Mouse (Mus musculus) limb, embryonic 12.5 days (tissue): ENCODE measurements around the gene Zbed4. TPM values are rescaled to one million over a fixed set of nuclear protein-coding genes. Genes with fewer than 3 reads are reported as not detected.
"Not testable (repeated sequence)": the region's sequence is repeated elsewhere in the genome, so short reads cannot be mapped to it uniquely, and the experiment has no call there.

Experiments used
- ATAC-seq: fragments of 200-750 bp; cut with Nextera tagmentation; 2 replicates; pipeline ENCODE4 v1.8.0; 2017; ENCODE audit warnings: low read depth, moderate TSS enrichment; ENCODE audit not compliant: insufficient number of reproducible peaks, insufficient read depth, low FRiP score, low TSS enrichment
- H3K27ac ChIP-seq: fragments of 300-500 bp; sonication (generic); 2 replicates; pipeline ENCODE4 v1.5.1; 2016; ENCODE audit warnings: mild to moderate bottlenecking, moderate library complexity
- H3K27me3 ChIP-seq: fragments of 300-500 bp; sonication (generic); 2 replicates; pipeline ENCODE4 v1.6.1; 2016; ENCODE audit warnings: mild to moderate bottlenecking, moderate library complexity
- H3K36me3 ChIP-seq: fragments of 300-500 bp; sonication (generic); 2 replicates; pipeline ENCODE4 v1.6.1; 2016; ENCODE audit warnings: mild to moderate bottlenecking, moderate library complexity
- H3K4me1 ChIP-seq: fragments of 300-500 bp; sonication (generic); replicated peaks from 2 replicates; pipeline ENCODE4 v1.6.1; 2016
- H3K4me2 ChIP-seq: fragments of 300-500 bp; sonication (generic); 2 replicates; pipeline ENCODE4 v1.6.1; 2016; ENCODE audit warnings: mild to moderate bottlenecking, moderate library complexity
- H3K4me3 ChIP-seq: fragments of 300-500 bp; sonication (generic); replicated peaks from 2 replicates; pipeline ENCODE4 v1.5.1; 2016; ENCODE audit warnings: mild to moderate bottlenecking
- H3K9ac ChIP-seq: fragments of 300-500 bp; sonication (generic); replicated peaks from 2 replicates; pipeline ENCODE4 v1.6.1; 2016; ENCODE audit warnings: mild to moderate bottlenecking, moderate library complexity
- H3K9me3 ChIP-seq: fragments of 300-500 bp; sonication (generic); 2 replicates; pipeline ENCODE4 v1.6.1; 2016; ENCODE audit warnings: mild to moderate bottlenecking, moderate library complexity
- WGBS: fragments of 180-500 bp; shearing (Covaris S2); methylation state at CpG from one replicate; pipeline ENCODE4 v1.1.7; 2016; 5-methylcytosine and 5-hydroxymethylcytosine counted together
- polyA plus RNA-seq: library from polyadenylated mRNA; unstranded; fragments of >200 nt; fragmentation: Nextera tagmentation; extraction: Ambion mirVana; gene quantifications from 2 replicates; pipeline ENCODE4 v1.2.1, GENCODE M21; 2016

Zbed4 gene
- 25.0 and 26.3 TPM in 2 replicates for polyA plus RNA-seq

GRCm38 (mm10) chr15:88751564-88752402 lies at the start of gene Zbed4:
Gene Zbed4 (plus strand): TSS chr15:88751660.
- H3K9ac ChIP-seq, result peak within 1 kb of the TSS; percentile 84
- H3K27ac ChIP-seq, result peak within 1 kb of the TSS; percentile 89
- peak; percentile 71 for ATAC-seq
- peaks cover 12% of the 10 kb centered on the region for H3K4me1 ChIP-seq
- no peaks in the 10 kb centered on the region for H3K9me3 ChIP-seq
- H3K4me3 ChIP-seq, result peak within 1 kb of the TSS; percentile 92
- H3K4me2 ChIP-seq, result peak within 1 kb of the TSS; percentile 81
- under 1% methylated on average over 91 of the region's 119 CpGs for WGBS
- H3K36me3 ChIP-seq, result peaks cover 14% of the 10 kb centered on the region; the same call in 1 of the 2 replicates
- H3K27me3 ChIP-seq, result no peaks in the 10 kb centered on the region

DNA sequence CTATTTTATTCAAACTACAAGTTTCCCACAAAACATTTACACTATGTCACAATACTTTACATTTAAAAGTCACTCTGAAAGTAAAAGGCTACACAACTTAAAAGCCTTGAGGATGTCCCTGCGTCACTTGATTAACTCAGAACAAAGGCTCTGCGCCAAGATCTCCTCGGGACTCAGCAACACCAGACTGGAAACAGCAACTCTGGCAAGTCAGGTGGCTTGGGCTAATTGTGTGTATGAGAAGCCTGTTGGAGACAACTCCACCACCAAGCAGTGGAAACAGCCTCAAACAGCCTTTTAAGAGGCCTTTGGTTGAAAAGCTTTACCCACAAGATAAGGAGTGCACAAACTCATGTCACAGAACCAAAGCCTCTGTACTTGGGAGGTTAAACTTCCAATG lies 49.0 kb upstream of the Zbed4 start:
- ATAC-seq, result no peak

DNA sequence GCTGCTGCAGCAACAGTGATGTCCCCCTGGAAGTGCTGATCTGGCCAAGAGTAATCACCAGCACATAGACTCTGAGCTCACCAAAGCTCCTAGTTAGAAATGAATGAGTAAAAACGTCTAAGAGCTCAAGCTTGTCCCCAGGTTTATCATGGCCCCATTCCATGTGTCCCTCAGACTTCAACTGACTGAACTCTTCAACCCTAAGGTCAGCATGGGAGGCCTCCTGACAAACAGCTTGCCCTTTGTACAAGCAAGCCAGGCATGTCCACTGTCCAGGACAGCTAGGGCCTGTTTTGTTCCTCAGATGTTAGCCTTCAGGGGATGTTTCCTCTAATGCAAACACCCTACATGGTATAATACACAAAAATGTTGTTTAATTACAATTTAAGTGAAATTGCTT lies 47.2 kb upstream of the Zbed4 start:
- Histone ChIP-seq H3K27ac (no peak overlapping the region), H3K36me3 (peaks cover 99% of the 10 kb centered on the region), H3K4me2 (no peak overlapping the region), H3K9me3 (no peaks in the 10 kb centered on the region), H3K27me3 (no peaks in the 10 kb centered on the region), H3K4me3 (no peak overlapping the region), H3K9ac (no peak overlapping the region), H3K4me1 (no peaks in the 10 kb centered on the region)
- ATAC-seq, result no peak
- WGBS, result 67% methylated on average over 1 of the region's 1 CpGs

More for the DNA sequence above, 49.0 kb upstream of the Zbed4 start:
- Histone ChIP-seq H3K9me3 (no peaks in the 10 kb centered on the region), H3K4me3 (no peak overlapping the region), H3K4me1 (no peaks in the 10 kb centered on the region), H3K9ac (no peak overlapping the region), H3K36me3 (peaks cover 99% of the 10 kb centered on the region), H3K27me3 (no peaks in the 10 kb centered on the region), H3K4me2 (no peak overlapping the region), H3K27ac (no peak overlapping the region)
- WGBS, result 90% methylated on average over 3 of the region's 3 CpGs

DNA sequence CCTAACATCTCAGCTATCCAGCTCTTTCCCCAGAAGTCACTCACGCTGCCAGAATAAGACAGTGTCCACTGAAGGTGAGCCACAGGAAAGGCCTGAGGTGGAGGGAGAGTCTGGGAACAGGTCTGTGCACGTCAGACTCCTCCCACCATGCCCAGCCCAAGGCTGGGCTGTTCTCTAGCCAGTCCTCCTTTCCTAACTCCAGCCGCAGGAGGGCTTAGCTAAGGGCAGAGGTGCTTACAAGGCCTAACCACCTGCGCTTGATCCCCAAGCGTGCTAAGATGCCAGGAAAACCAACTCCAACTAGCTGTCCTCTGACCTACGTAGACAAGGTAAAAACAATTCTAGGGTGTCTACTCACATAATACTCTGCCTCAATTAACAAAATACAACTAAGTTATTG lies 45.1 kb upstream of the Zbed4 start:
- no peak for ATAC-seq
- H3K9ac ChIP-seq, result no peak overlapping the region
- H3K4me1 ChIP-seq, result no peaks in the 10 kb centered on the region
- no peaks in the 10 kb centered on the region for H3K27me3 ChIP-seq
- no peak overlapping the region for H3K27ac ChIP-seq
- peaks cover 99% of the 10 kb centered on the region for H3K36me3 ChIP-seq
- H3K4me2 ChIP-seq, result no peak overlapping the region
- WGBS, result 84% methylated on average over 6 of the region's 6 CpGs
- H3K4me3 ChIP-seq, result no peak overlapping the region
- no peaks in the 10 kb centered on the region for H3K9me3 ChIP-seq

- not testable (repeated sequence) for H3K27me3 ChIP-seq, H3K9ac ChIP-seq, H3K9me3 ChIP-seq, H3K4me2 ChIP-seq, H3K27ac ChIP-seq, H3K4me1 ChIP-seq, H3K4me3 ChIP-seq, ATAC-seq
- WGBS, result 79% methylated on average over 13 of the region's 13 CpGs
- peaks cover 99% of the 10 kb centered on the region for H3K36me3 ChIP-seq
Measured at GRCm38 (mm10) chr15:88706987-88707386, 44.5 kb upstream of the Zbed4 start.

DNA sequence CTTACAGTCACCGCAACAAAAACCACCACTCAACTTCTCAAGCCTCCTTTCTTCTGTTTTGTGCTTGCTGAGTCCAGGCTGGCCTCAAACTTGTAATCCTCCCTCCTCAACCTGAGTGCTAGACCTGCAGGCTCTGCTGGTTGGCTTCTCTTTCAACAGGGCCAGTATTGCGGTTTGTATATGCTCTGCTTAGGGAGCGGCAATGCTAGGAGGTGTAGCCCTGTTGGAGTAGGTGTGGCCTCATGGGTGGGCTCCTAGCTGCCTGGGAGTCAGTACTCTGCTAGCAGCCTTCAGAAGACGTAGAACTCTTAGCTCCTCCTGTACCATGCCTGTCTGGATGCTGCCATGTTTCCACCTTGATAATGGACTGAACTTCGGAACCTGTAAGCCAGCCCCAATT lies 43.3 kb upstream of the Zbed4 start:
- H3K4me1 ChIP-seq, result no peaks in the 10 kb centered on the region
- H3K4me3 ChIP-seq, result no peak overlapping the region
- no peak overlapping the region for H3K9ac ChIP-seq
- no peaks in the 10 kb centered on the region for H3K27me3 ChIP-seq
- H3K9me3 ChIP-seq, result no peaks in the 10 kb centered on the region
- ATAC-seq, result no peak
- no peak overlapping the region for H3K4me2 ChIP-seq
- 92% methylated on average over 5 of the region's 5 CpGs for WGBS
- no peak overlapping the region for H3K27ac ChIP-seq
- peaks cover 99% of the 10 kb centered on the region for H3K36me3 ChIP-seq

DNA sequence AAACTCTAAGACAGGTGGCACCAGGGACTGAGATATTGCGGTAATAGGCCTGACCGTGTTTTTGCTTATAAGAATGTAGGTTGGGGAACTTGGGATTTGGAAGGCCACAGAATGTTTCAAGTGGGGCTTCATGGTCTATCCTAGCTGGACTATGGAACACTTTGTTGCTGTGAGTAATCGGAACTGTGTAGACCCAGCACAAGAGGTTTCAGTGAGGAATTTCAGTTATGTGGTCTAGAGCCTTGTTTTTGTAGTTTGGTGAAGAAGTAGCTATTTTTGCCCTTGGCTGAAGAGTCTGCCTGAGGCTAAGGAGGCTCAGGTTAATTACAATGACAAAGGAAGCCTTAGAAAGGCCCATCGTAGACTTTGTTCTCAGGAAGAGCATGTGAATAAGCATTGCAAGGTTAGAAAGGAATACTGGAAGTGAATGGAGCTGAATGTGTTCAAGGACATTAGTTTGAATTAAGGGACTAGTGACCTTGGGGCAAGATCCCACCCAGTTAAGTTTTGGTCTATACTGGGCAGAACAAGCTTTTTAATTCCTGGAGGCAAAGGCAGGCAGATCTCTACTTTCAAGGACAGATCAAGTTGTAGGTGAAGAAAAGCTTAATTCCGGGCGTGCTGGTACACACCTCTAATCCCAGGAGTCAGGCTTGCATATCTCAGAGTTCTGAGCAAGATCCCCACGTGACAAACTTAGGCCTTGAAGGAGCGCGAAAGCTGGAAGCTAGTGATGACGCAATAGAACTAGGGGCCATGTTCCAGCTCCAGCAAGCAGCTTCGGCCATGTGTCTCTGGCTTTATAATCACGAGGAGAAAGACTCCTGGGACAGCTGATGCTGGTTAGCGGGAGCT lies 42.6 kb upstream of the Zbed4 start:
- WGBS, result 90% methylated on average over 13 of the region's 13 CpGs
- Histone ChIP-seq H3K9me3 (no peaks in the 10 kb centered on the region), H3K4me1 (no peaks in the 10 kb centered on the region), H3K36me3 (peaks cover 99% of the 10 kb centered on the region), H3K27ac (no peak overlapping the region), H3K4me2 (no peak overlapping the region), H3K9ac (no peak overlapping the region), H3K4me3 (no peak overlapping the region), H3K27me3 (no peaks in the 10 kb centered on the region)
- no peak for ATAC-seq

- H3K9me3 ChIP-seq, result no peaks in the 10 kb centered on the region
- WGBS, result 95% methylated on average over 5 of the region's 5 CpGs
- H3K4me3 ChIP-seq, result no peak overlapping the region
- no peak for ATAC-seq
- H3K4me2 ChIP-seq, result no peak overlapping the region
- no peaks in the 10 kb centered on the region for H3K4me1 ChIP-seq
- H3K27ac ChIP-seq, result no peak overlapping the region
- H3K27me3 ChIP-seq, result no peaks in the 10 kb centered on the region
- no peak overlapping the region for H3K9ac ChIP-seq
- peaks cover 100% of the 10 kb centered on the region for H3K36me3 ChIP-seq
Measured at GRCm38 (mm10) chr15:88709878-88710277, 41.6 kb upstream of the Zbed4 start.

DNA sequence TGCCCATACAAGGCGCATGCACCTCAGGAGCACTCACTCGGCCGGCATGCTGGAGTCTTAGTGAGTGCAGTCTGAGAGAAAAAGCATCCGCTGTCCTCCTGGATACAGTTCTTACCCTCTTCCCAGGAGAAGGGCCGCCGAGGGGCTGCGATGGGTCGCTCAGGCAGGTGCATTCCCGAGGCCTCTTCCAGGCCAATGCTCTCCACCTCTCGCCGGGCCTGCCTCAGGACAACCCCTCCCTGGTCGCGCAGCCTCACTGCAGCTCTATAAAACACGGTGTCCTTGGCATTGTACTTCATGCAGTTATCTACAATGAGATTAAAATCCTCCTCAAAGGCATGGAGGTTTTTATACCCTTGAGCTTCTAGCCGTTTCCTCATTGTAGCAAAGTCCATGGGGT lies 39.0 kb upstream of the Zbed4 start:
- H3K27me3 ChIP-seq, result no peaks in the 10 kb centered on the region
- H3K4me1 ChIP-seq, result no peaks in the 10 kb centered on the region
- WGBS, result 92% methylated on average over 15 of the region's 15 CpGs
- H3K4me3 ChIP-seq, result no peak overlapping the region
- no peak for ATAC-seq
- H3K4me2 ChIP-seq, result no peak overlapping the region
- H3K36me3 ChIP-seq, result peaks cover 100% of the 10 kb centered on the region
- no peak overlapping the region for H3K27ac ChIP-seq
- no peaks in the 10 kb centered on the region for H3K9me3 ChIP-seq
- H3K9ac ChIP-seq, result no peak overlapping the region

- Histone ChIP-seq H3K36me3 (peaks cover 100% of the 10 kb centered on the region), H3K27me3 (no peaks in the 10 kb centered on the region), H3K4me3 (no peak overlapping the region), H3K4me2 (no peak overlapping the region), H3K4me1 (0 out of 2 replicates have a peak, but pooled peaks cover 5% of the 10 kb centered on the region), H3K9me3 (no peaks in the 10 kb centered on the region), H3K9ac (no peak overlapping the region), H3K27ac (no peak overlapping the region)
- no peak for ATAC-seq
- WGBS, result 91% methylated on average over 6 of the region's 6 CpGs
Measured at GRCm38 (mm10) chr15:88714021-88714589, 37.4 kb upstream of the Zbed4 start.

DNA sequence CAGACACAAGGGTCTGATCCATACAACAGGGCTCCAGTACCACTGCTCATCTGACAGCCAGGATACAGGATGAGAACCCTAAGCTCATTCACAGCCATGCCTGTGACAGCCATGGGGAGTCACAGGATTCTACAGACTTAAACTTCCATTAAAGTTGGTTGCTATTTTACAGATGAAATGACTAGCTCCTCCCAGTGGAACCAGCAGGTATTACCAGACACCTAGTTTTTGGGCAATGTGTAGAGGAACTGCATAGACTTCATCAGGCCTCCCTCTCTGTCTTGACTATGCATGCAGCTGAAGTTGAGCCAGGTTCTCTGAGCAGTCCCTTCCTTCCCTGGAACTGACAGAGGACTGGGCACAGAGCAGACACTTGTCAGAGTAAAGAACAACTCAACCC lies 35.1 kb upstream of the Zbed4 start:
- 0 out of 2 replicates have a peak, but pooled peaks cover 5% of the 10 kb centered on the region for H3K4me1 ChIP-seq
- H3K36me3 ChIP-seq, result peaks cover 97% of the 10 kb centered on the region
- ATAC-seq, result no peak

More for the DNA sequence above, 35.1 kb upstream of the Zbed4 start:
- Histone ChIP-seq H3K27me3 (no peaks in the 10 kb centered on the region), H3K9ac (no peak overlapping the region), H3K27ac (no peak overlapping the region), H3K9me3 (no peaks in the 10 kb centered on the region), H3K4me3 (no peak overlapping the region), H3K4me2 (no peak overlapping the region)
